15 mouse cellular contexts compared by ENCODE assay signal in the genomic region with DNA sequence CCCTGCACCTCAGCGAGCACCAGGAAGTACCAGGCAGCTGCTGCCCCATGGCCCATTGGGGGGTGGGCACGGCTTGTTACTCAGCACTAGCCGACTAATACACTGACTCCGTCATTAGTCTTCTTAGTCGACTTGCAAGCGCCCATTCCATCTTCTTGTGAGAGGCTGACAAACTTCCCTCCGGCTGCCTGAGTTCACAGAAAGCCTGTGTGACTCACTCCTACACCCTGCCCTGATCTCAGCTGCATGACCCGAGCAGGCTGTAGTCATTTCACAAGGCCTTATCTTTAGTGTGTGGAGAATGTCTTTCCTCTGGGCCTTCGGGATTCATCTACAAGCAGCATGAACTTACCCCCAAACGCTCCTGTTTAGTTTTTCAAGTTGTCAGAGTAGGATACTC.
DNase-seq lines count a peak whose midpoint lies in the region; ATAC-seq and TF ChIP-seq lines count a peak whose summit lies in the region.
"Had no signal": no experiment of that assay in that cellular context is flagged by ENCODE, and none has a peak within 500 bp of the region (broad histone marks: within the 10 kb centered on the region; RNA-seq: fewer than 3 reads in every experiment).

No protein-coding gene starts in this region.

- H3K4me3 ChIP-seq in liver, postnatal 0 days (ENCODE audit: low read depth, low read length) = no peak overlapping the region
- no peak overlapping the region for H3K4me3 ChIP-seq in liver, embryonic 11.5 days (ENCODE audit: low read depth, low read length)
- H3K4me3 ChIP-seq in embryonic fibroblast, embryonic 13.5 days (ENCODE audit: insufficient read depth, low read length) = no peak overlapping the region
- H3K4me3 ChIP-seq: limb, embryonic 15.5 days; midbrain, embryonic 12.5 days; myocyte had no signal

- H3K27me3 ChIP-seq in liver, postnatal 0 days (ENCODE audit: insufficient read depth, low read length) = no peaks in the 10 kb centered on the region
- H3K27me3 ChIP-seq in liver, embryonic 11.5 days (replicated peaks; ENCODE audit: control insufficient read depth, insufficient read depth, low read length) = no peaks in the 10 kb centered on the region
- H3K27me3 ChIP-seq: limb, embryonic 15.5 days; midbrain, embryonic 12.5 days had no signal

- H3K9ac ChIP-seq in liver, postnatal 0 days (replicated peaks) = no peak overlapping the region
- no peak overlapping the region for H3K9ac ChIP-seq in liver, embryonic 11.5 days (ENCODE audit: low read depth, low read length)
- H3K9ac ChIP-seq: limb, embryonic 15.5 days; midbrain, embryonic 12.5 days had no signal

- ATAC-seq in liver, postnatal 0 days = no peak
- no peak for ATAC-seq in liver, embryonic 11.5 days (replicated peaks; ENCODE audit: low FRiP score)
- ATAC-seq: forebrain, embryonic 14.5 days; hindbrain, embryonic 16.5 days had no signal

- TF ChIP-seq EP300 in liver, postnatal 0 days (IDR thresholded peaks at IDR 0.05; ENCODE audit: low read depth) = no peak

- no peaks in the 10 kb centered on the region for H3K9me3 ChIP-seq in liver, postnatal 0 days (ENCODE audit: low read length)
- H3K9me3 ChIP-seq in liver, embryonic 11.5 days (ENCODE audit: control insufficient read depth, low read length) = no peaks in the 10 kb centered on the region
- H3K9me3 ChIP-seq: limb, embryonic 15.5 days; midbrain, embryonic 12.5 days had no signal

- H3K4me2 ChIP-seq in liver, postnatal 0 days (ENCODE audit: low read depth, low read length) = no peak overlapping the region
- no peak overlapping the region for H3K4me2 ChIP-seq in liver, embryonic 11.5 days
- H3K4me2 ChIP-seq: limb, embryonic 15.5 days; midbrain, embryonic 12.5 days had no signal

- H3K27ac ChIP-seq in liver, postnatal 0 days (ENCODE audit: low read depth) = 0 out of 2 replicates have a peak overlapping the region, but pooled peaks have one; percentile 12
- H3K27ac ChIP-seq in liver, embryonic 11.5 days (ENCODE audit: low read depth, low read length) = no peak overlapping the region
- H3K27ac ChIP-seq in embryonic fibroblast, embryonic 13.5 days (ENCODE audit: insufficient read depth, low read length) = peak overlapping the region; percentile 87
- H3K27ac ChIP-seq: limb, embryonic 15.5 days; midbrain, embryonic 12.5 days had no signal

- 58% methylated on average over 10 of the region's 10 CpGs for WGBS in liver, postnatal 0 days (ENCODE audit: insufficient replicate concordance)
- WGBS in liver, embryonic 11.5 days = 47% methylated on average over 10 of the region's 10 CpGs

- H3K36me3 ChIP-seq in liver, postnatal 0 days (replicated peaks; ENCODE audit: insufficient read depth, low read length) = no peaks in the 10 kb centered on the region
- no peaks in the 10 kb centered on the region for H3K36me3 ChIP-seq in liver, embryonic 11.5 days (ENCODE audit: control insufficient read depth, insufficient read depth, low read length)
- H3K36me3 ChIP-seq: midbrain, embryonic 12.5 days had no signal

- H3K4me1 ChIP-seq in liver, postnatal 0 days (ENCODE audit: insufficient read depth) = peaks cover 20% of the 10 kb centered on the region; the same call in 1 of the 2 replicates
- H3K4me1 ChIP-seq in liver, embryonic 11.5 days (replicated peaks; ENCODE audit: control insufficient read depth, insufficient read depth, low read length) = peaks cover 29% of the 10 kb centered on the region
- peaks cover 19% of the 10 kb centered on the region for H3K4me1 ChIP-seq in embryonic fibroblast, embryonic 13.5 days (ENCODE audit: control insufficient read depth, insufficient read depth, low read length)
- H3K4me1 ChIP-seq: midbrain, embryonic 12.5 days had no signal

- peak; percentile 41 for DNase-seq in adrenal gland, postnatal 25 days
- no peak for DNase-seq in adrenal gland, adult 18-20 months (ENCODE audit: low spot score in 2 of 2)
- no peak for DNase-seq in liver, postnatal 0 days
- DNase-seq in liver, embryonic 11.5 days (ENCODE audit: low spot score) = no peak
- peak; percentile 26 for DNase-seq in yolk sac, embryonic 10.5 days (ENCODE audit: low spot score)
- no peak for DNase-seq in spleen, postnatal 14 days (ENCODE audit: low spot score in 2 of 2)
- DNase-seq: cerebellum, adult 11-12 months; right cerebral cortex, postnatal 14 days; thymus, postnatal 14 days had no signal

- no peak for TF ChIP-seq CTCF in liver, postnatal 0 days (IDR thresholded peaks at IDR 0.05; ENCODE audit: low read depth)
- TF ChIP-seq CTCF in embryonic fibroblast, embryonic 13.5 days (IDR thresholded peaks at IDR 0.05; ENCODE audit: borderline replicate concordance, insufficient read depth, low read length) = no peak

- no peak for TF ChIP-seq POLR2A in embryonic fibroblast, embryonic 13.5 days (IDR thresholded peaks at IDR 0.05; ENCODE audit: low read depth, low read length)

Comparison
In these comparisons a context has a peak if more than half of its experiments do, and no peak if none do; other contexts are left out.
1. DNase-seq: peak in adrenal gland, postnatal 25 days (single experiment) and yolk sac, embryonic 10.5 days (single experiment); none in adrenal gland, adult 18-20 months (0 of 2), liver, postnatal 0 days (single experiment), liver, embryonic 11.5 days (single experiment) and spleen, postnatal 14 days (0 of 2).